Mouse (Mus musculus) kidney, adult 8-10 months (tissue): Measurements from ENCODE around the gene Nos1ap.
A peak's percentile ranks its signal among the peaks of the same experiment; 100 is the strongest.

Experiments
- DNase-seq, 2 experiments: peaks; one replicate each; pipeline ENCODE4 v3.0.0; 2022

The Nos1ap gene

DNA sequence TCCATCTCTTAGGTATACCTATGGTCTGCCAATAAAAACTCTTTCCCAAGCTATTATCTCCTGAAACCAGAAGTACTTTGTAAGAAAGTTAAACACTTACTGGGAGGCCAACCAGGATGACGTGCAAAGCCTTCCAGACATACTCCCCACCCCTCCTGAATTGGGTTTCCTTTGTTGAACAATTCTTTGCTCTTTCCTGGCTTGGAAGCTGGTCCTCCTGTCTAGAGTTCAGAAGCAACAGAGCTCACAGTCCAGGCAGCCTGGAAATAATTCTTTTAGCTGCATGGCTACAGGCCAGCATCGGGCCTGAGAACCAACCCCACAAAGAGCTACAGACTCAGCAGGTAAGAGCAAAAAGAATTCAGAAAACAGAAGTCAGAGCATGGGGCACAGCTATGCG lies 243.4 kb downstream of the Nos1ap start:
- DNase-seq, result peak; percentile 64 to 67

DNA sequence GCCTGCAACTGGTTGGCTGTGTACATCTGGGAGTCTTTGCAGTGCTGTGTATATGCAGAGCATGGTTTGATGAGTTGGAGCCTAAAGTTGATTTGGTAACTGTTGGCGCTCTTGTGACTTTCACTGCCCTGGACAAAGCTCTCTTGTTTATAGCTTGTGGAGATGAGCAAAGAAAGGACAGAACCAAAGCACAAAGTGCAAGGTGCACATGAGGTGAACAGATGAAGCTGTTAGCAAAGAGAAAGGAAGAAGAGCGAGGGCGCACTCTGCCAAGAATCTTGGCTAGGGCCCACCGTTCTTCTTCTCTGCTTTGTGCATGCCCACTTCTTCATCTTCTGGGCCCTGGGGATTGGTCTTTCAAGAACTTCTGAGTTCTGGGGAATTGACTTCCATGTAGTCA lies 245.8 kb downstream of the Nos1ap start:
- DNase-seq, result peak; percentile 31 to 58

DNA sequence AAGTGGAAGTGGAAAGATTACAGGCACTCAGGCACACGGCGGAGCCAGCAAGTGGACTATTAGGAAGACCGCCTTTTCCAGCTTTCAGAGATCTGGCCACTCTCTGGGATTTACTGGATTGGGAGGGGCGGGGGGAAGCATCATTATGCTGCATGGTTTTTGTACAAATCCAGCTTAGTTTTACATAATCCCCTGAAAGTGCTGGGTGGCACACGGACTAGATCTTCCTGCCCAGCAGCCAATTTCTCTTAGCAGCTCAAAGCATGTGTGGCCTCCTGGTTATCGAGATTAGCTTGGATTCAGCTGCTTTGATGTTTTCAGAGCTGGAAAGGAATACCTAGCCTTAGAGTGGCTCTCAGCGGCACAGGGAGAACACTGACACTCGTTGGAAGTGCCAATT lies 246.6 kb downstream of the Nos1ap start:
- no peak for DNase-seq

DNA sequence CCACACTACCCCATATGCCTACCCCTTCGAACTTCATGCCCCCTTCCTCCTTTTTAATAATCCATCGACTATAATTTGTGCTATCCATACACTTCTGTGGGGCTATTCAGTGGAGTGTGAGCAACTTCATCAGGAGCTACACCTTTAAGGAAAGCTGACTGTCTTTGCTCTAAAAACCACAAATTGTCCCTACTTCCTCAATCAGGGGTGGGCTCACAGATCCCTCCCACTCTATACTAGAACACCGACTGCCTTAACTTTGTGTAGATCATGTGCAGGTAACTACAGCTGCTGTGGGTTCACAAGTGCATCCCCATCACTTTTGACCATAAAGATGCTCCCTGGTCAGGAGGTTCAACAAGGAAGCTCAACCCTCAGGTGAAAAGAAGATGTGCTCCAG lies 249.7 kb downstream of the Nos1ap start:
- no peak for DNase-seq

DNA sequence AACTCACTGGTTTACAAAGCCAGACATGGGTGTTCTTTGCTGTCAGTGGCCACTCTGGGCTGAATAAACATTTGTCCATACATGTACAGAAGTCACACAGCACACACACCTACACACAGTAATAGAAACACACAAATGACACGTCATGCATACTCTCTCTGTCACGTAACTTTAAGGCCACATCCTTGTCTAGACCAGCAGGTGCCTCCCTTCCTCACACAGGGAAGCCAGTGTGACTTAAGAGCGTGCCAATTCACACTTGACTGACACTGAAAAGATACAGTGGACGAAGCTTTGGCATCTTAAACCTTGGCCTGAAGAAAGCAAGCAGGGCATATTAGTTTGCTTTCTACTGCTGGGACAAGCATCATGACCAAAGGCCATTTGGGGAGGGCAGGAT lies 256.9 kb downstream of the Nos1ap start:
- DNase-seq, result peak; percentile 5 to 11

DNA sequence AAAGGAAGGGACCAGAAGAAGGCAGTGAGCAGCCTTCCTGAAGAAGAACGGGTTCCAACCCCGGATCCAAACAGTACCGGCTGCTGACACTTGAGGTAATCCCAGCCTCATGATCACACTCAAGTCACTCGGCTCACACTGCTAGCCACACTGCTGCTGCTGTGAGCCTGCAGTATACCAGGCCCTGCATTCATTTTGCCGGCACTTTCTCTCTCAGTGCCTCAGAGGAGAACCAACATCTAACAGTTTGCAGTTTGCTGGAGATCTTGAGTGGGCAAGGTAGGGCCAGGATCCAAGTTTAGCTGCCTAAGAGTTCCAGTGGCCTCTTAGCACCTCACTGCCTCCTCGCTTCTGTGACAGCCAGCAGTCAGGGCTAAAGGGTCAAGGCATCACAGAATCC lies 257.7 kb downstream of the Nos1ap start:
- DNase-seq, result no peak

DNA sequence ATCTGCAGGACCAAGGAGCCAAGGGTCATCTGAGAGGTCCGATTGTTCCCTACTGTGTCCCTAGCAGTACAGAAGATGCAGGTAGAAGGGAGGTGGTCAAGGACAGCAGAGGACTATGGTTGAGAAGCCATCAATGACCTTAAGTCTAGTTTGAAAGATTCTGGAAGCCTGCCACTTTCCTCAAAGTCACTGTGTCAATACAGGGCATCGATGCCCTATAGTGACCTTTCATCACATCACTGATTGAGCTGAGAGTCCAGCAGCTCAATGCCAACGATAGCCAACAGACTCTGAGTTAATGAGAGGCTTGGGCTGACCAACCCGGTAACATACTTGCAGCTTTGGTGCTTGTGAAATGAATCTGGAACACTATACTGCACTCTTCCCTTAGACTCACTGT lies 264.4 kb downstream of the Nos1ap start:
- no peak for DNase-seq

DNA sequence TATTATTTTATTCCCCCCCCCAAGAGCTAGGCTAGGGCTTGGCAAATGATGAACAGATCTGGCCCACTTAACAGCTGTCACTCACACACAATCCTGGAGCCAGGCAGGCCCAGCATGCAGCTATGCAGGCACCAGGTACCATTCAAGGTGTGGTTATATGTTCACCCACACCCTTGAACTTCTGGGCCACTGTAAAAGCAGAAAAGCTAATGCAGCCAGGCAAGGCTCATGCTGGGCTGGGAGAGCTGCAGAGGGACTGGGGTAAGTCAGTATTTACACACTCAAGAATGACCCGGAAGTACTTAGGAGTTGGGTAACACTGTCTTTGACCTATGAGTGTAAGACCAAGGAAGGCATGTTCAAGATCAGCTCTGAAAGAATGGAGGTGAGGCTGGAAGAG lies 265.3 kb downstream of the Nos1ap start:
- no peak for DNase-seq

DNA sequence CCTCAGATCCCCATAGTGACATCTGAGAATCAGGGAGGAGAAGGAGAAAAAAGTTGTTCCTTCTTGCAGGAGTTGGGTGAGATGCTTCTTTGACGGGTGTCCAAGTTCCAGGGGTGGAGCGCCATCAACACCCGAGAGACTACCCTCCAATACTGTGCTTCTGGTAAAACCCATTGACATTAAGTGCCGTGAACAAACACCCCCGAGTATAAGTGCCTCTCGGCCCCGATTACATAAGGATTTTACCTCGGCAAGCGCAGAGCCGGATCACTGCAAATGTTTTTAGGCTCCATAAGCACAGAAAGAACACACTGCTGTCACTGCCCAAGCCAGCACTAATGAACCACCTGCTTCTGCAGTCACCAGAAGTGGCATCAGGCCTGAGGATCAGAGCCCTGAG lies 266.7 kb downstream of the Nos1ap start:
- no peak for DNase-seq

DNA sequence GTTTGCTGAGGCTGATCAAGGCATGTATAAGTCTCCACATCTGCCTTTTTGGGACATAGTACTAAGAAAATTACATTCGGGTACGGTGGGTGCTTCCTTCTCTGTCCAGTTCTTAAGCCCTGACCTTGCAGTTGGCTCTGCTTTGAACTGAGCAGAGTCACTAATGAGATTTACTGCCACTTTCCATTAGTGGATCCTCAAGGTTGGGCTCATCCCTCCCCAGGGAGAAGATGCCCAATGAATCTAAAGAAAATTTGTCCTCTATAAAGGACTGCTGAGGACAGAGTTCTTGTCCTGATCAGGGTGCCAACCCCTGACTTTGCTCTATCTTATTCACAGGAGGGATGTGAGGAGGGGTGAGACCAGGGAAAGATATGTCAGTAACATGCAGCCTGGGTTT lies 267.6 kb downstream of the Nos1ap start:
- no peak for DNase-seq

DNA sequence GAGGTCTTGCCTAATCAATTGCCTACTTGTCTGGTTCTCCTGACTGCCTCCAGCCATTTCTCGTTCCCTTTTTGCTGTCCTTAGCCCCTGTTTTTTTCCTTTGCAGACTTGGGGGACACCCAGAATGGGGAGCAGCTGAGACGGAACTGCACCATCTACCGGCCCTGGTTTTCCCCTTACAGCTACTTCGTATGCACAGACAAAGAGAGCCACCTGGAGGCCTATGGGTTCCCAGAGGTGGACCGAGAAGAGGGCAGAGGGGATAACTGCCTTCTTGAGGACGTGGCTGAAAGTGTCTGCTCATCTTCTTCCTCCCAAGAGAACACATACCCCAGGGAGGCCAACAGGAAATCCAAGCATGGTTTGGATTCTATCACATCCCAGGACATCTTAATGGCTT lies 278.2 kb downstream of the Nos1ap start:
- no peak for DNase-seq

DNA sequence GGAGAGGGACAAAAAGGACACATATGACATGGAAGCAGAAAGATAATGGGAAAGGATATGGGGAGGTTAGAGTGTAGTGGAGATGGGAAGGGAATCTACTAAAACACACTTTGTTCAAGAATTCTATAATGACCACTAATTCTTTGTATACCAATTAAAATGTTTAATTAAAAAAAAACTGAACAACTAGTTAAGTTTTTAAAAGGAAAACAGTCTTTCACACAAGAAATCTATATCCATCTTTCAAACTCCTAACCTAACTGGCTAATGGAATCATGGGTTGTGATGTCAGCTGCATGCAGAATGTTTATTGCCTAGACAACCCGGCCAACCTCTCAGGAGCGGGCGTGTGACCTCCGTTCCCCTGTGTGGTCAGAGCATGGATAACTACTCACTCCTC lies 281.2 kb downstream of the Nos1ap start, which contains the start of gene Spata46:
Gene Spata46, plus strand, starts transcription at position 301 of the 400 bp plus-strand sequence.
- DNase-seq, result no peak

DNA sequence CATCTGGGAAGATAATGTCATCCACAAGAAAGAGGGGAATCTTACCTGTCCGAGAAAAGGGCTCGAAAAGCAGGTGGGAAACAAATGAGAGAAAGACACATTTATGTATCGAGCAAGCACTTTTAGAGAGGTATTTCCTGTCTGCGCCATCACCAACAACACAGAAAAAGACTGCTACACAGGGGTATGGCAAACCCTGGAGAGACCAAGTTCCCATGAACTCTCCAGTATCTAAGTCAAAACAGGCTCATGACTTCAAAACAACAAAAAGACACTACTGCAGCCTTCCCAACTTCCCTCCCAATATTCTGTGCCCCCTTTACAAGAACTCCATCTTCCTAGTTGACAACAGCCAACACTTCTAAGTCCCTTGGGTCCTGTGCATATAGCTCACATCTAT lies 283.4 kb downstream of the Nos1ap start, which contains the start of gene Gm7694:
Gene Gm7694, minus strand, starts transcription at position 101 of the 400 bp plus-strand sequence.
- DNase-seq, result no peak

DNA sequence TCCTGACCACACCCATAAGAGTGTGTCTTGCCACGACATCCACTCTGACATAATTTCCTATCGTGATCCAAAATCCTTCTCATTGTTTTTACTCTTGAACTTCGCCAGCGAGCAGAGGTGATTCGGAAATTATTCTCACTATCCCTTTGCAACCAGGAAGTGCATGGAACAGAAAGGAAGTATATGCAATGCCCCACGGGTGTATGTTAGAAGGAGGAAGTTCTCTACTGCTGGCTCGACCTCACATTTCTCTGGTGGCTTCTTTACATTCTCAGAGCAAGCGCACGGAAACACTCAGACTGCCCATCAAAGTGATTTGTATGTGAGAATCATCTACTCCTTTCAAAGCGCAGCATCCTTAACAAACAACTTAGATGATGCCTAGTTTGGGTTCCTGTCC lies 284.7 kb downstream of the Nos1ap start:
- no peak for DNase-seq

DNA sequence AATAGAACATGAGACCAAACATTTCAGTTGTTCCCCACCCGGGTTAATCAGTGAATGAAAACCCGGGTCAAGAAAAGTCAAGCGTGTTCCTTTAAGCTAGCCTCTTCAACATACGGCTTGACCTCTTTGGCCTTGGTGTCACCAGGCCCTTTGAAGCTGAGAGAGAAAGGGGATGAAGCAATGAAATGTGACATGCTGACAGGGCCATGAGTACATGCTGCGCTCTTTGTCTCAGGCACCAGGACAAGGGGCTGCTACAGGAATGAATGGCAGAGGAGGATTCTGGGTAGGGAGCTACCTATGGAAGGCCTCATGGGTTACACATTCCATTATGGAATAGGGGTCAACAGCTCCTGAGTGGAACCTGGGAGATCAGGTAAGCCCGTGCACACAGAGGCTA lies 286.6 kb downstream of the Nos1ap start:
- no peak for DNase-seq

DNA sequence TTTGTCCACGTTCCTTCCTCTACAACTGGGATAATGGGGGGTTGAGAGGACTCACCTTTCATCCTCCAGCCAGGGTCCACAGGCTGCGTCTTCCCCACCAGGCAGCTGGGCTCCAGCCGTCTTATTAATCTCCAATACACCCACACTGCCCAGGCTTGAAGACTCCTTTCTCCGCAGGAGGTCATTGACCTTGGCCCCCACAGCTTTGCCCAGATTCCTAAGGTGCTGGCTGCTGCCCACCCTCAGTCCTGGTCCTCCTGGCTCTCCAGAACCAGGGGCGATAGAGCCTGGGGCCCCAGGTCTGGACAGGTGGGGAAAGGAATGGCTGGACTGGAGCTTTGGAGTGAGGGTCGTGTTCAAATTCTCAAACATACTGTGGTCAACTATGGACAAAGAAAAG lies 287.2 kb downstream of the Nos1ap start:
- no peak for DNase-seq

DNA sequence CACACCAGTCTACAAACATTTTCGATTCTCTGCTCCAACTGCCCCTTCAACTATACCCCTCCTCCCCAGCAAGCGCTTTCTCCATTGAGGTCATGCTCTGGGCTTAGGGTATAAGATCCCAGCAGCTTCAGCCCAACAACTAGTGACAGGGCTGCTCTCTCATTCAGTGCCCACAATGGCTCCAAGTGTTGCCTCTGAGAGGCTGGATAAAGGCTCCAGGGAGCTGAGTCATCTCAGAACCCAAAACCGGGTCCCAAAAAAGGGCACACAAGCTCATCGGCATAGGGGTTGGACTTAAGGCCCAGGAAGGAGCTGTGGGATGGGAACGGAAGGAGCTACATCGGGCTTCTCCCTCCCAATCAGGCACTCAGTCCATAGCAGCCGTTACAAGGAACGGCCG lies 288.0 kb downstream of the Nos1ap start:
- no peak for DNase-seq

DNA sequence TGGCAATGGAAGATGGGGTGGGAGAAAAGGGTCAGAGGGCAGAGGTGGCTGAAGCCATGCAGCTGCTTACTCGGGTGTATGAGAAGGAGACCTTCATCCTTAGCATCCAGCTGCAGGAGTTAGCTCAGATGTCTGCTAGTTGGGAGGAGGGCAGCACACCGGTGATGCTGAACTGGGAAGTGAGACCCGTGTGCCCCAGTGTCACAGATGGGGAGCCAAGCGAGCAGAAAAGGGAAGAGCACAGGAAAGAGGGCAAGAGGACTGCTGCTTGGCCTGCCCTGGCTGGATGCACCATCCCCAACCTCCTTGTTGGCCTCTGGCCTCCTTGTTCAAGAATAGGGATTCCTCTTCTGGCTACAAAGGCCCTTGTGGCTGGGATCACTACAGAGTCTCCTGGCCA lies 290.2 kb downstream of the Nos1ap start:
- no peak for DNase-seq

DNA sequence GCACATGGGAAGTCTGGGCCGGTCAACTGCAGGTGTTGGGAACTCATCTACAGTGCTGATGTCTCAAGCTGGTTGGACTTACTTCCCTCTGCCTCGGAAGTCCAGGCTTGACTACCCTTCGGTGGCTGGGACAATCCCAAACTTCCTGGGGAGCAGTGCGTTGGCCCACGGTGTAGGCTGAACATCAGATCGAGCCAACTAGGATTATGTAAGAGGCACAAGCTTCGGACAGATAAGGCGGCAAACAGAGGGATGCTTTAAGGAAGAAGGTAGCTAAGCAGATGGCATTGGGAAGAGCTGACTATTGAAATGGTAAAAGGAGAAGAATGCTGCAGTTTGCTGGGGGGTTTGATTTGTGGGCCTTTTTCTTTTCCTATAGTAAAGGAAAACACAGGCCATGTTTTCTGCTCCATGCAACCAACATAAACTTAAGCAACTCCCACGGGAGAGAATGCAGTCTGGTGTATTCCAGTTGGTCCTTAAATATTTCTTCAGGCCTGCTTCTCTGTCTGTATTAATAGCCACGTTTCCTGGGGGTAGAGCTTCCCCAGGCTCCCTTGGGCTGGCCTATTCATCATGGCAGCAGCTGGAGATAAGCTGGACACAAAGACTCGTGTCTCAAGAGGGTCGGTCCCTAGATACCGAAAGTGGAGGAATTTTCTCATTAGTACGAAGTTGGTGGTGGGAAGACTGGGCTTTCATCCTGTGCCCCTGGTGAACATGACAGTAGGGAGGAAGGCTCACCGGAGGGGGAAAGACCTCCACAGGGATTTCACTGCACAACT lies 294.7 kb downstream of the Nos1ap start:
- no peak for DNase-seq

DNA sequence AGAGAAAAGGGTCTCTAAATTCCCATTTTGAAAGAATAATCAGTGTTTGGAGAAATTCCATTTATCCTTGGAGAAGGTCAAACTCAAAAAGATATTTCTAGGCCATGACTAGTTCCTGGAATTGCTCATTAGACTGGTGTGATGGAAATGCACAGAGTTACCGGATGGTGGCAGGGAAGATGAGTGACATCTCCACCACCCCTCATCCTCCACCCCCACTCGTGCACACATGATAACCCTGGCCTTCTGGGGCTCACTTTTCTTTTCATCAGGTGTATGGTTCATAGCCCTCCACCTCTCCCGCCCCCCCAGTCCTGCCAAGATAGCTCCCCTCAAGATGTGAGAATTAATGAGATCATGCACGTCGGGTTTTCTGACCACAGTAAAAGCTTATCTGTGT lies 296.4 kb downstream of the Nos1ap start:
- no peak for DNase-seq

DNA sequence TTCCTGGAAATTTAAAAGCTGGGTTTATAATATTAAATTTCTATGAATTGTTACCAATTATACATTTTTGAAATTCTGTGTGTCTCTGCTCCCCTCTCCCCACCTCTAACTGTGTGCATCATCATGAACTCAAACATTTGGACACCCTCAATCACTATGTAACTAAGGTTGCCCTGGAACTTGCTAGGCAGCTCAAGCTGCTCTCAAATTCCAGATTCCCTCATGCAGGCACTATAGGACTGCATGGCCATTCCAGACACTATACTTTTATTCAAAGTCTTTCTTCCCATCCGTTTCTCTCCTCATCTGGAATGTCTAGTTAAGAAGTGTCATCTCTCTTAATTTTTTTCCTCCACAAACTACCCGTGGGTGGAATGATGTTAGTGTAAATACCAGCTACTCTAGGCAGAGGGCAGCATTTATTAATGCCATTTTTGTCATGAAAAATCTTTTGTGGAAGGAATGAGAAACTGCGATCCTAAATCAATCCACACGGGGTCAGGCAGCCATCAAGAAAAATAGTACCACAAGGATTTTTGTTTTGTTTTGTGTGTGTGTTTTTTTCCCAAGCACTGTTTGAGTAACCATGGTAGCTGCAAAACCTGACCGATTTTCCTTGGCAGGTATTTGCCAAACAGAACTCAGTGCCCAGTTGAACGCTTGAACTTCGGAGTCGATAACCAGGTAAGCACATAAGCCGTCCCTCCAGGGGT lies 297.3 kb downstream of the Nos1ap start:
- DNase-seq, result peak; percentile 59 to 69

DNA sequence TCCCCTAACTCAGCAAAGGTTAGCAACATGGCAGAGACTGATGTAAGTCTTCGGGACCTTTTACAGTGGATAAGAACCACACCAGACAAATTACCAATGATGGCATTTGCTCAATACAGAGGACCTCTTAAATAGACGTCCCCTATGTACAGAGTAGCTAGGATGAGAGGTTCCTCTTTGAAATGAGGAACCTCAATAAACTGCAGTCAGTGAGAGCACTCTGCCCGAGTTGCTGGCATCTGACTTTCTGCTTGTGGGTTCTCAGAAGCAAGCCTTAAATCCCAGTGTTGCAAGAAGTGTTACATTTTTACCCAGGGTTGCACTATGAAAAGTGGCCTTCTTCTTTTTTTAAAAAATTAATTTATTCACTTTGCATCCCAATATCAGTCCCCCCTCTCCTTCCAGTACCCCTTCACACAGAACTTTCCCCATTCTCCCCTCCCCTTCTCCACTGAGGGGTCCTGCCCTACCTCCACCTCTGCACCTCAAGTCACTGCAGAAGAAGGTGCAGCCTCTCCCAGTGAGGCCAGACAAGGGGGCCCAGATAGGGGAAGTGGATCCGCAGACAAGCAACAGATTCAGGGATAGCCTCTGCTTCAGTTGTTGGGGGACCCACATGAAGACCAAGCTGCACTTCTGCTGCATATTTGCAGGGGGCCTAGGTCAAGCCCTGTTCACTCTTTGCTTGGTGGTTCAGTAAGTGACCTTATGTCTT lies 307.1 kb downstream of the Nos1ap start:
- DNase-seq, result no peak

DNA sequence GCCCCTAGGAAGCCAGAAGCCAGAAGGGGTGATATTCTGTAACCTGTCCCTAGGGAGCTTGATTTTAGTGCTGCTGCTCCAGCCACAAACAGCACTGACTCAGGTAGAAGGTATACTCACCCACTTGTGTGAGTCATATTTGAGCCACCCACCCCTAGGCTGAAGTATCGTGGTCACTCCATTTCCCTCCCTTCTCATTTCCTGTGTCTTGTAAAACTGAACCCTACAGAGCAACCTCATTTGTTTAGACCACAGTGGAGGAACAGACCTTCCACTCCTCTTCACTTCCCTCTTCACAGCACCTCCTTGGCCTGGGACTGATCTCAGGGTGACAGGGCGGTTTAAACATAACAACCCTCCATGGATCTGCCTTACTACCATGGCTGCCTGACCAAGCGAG lies 312.6 kb downstream of the Nos1ap start, which contains the start of gene Sh2d1b1:
Gene Sh2d1b1, plus strand, starts transcription at position 305 of the 400 bp plus-strand sequence.
- no peak for DNase-seq

DNA sequence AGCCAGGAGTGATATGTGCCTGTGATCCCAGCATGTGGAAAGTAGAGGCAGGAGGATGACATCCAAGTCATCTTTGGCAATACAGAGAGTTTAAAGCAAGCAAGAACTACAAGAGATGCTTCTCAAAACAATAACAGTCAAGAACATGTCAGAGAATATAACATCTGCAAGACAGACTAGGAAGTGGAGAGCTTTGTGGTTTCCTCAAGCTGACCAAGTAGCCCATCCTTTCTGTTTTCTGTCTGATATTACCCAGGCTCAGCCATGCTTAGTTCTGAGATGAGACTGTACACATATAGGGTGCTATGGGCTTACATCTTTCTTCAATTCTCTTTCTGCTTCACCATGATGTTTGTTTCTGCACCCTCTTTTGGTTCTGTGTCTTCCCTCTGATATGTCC lies 316.4 kb downstream of the Nos1ap start:
- DNase-seq, result no peak
